Mouse (Mus musculus) bone marrow, adult 2 months (tissue): ENCODE measurements around the gene Negr1.

Experiments
- CTCF ChIP-seq: fragments of 200-500 bp; IDR thresholded peaks from 2 replicates; pipeline ENCODE4 v1.5.1; 2011; ENCODE audit warnings: low read length, control low read depth; ENCODE audit not compliant: control insufficient read depth, insufficient read depth
- POLR2A ChIP-seq: fragments of 200-500 bp; IDR thresholded peaks from 2 replicates; pipeline ENCODE4 v1.6.1; 2011; ENCODE audit warnings: low read depth, mild to moderate bottlenecking, control low read depth, low read length, borderline replicate concordance; ENCODE audit not compliant: control insufficient read depth

GRCm38 (mm10) chr3:157146124-157146855, 584.7 kb downstream of the Negr1 start:
- no peak for TF ChIP-seq CTCF
- TF ChIP-seq POLR2A = no peak
